Mouse (Mus musculus): ENCODE results near the gene Dph1.

GRCm38 (mm10) chr11:75142749-75143148 is 48.3 kb downstream of the Dph1 start:
- TF ChIP-seq POLR2A (IDR thresholded peaks at IDR 0.05; ENCODE audit: control insufficient read depth, low read depth, low read length) (no peak), CTCF (IDR thresholded peaks at IDR 0.05; ENCODE audit: control insufficient read depth, insufficient read depth, insufficient replicate concordance, low read depth, low read length) (no peak)
